Mouse (Mus musculus): Measurements from ENCODE around the gene Gm49387. TPM values are rescaled to one million over a fixed set of nuclear protein-coding genes. Genes with fewer than 3 reads are reported as not detected.
A peak's percentile ranks its signal among the peaks of the same experiment; 100 is the strongest.

Gene Gm49387
- polyA plus RNA-seq, 1 experiment from 2014 or later, result 2.8 TPM

DNA sequence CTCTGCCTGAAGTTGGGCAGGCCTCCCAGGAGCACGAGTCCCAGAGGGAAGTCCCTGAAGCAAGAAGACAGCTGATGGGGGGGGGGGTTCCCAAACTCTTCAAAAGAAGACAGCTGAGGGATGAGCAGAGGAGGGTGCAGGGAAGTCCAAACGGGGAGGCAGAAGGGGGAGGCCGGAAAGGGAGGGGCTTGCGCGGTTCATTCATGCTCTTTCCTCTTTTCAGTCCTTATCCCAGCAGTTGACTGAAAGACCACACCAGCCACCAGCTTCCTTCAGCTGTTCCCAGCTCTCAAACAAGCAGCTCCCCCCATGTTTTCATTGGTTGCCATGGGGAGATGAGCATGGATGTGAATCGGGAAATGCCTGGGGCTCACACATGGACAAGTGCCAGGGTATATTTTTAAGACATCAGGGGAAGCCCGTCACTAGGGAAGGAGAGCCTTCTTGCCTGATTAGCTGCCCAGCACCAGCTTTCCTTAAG lies 71.5 kb downstream of the Gm49387 start:
- Histone ChIP-seq H3K4me2 (replicated peaks; ENCODE audit: low read depth, low read length) (no peak overlapping the region), H3K27ac (ENCODE audit: low read length) (no peak overlapping the region), H3K27me3 (ENCODE audit: control insufficient read depth, insufficient read depth, low read length) (no peaks in the 10 kb centered on the region), H3K9me3 (ENCODE audit: control insufficient read depth, low read depth, low read length) (no peaks in the 10 kb centered on the region), H3K36me3 (ENCODE audit: control insufficient read depth, insufficient read depth, low read length) (no peaks in the 10 kb centered on the region), H3K4me3 (ENCODE audit: low read depth, low read length) (no peak overlapping the region), H3K9ac (replicated peaks; ENCODE audit: low read depth, low read length) (no peak overlapping the region), H3K4me1 (ENCODE audit: control insufficient read depth, insufficient read depth, low read length) (peaks cover 22% of the 10 kb centered on the region)
- 56% methylated on average over 7 of the region's 7 CpGs for WGBS
- ATAC-seq (ENCODE audit: insufficient number of reproducible peaks, insufficient read depth, low FRiP score, low read depth), result no peak

DNA sequence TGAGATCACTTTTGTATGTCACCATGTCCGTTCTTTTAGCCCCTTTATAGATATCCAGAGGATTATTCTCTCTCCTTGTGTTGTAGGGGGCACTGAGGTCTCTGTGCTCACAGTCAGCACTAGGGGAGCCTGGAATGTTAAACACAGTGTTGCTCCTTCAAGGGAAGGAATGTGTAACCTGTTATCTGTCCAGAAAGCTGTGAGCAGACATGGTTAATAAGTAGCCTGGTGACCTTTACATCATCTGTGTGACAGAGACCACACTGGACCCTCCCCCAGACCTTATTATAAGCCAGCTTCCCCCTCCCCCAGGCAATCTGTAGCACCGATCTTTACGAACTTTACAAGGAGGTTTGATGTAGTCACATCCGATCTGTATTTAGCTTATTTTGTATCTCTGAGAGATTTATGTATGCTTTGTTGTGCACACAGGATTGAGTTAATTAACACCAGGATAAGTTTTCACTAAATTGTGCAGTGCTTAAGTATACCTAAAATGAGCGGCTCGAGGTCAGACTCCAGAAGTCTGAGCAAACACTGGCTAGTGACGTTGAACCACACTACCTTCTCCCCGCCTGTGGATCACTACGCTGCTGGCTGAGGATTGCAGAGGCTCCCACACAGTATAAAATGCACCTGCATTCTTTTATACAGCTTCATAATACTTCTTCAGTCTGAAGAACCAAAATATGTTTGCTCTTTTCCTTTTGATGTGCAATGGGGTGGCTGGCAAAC lies 75.0 kb downstream of the Gm49387 start:
- ATAC-seq (ENCODE audit: insufficient number of reproducible peaks, insufficient read depth, low FRiP score, low read depth), result no peak; the same call in 1 of the 2 replicates
- Histone ChIP-seq H3K4me2 (replicated peaks; ENCODE audit: low read depth, low read length) (no peak overlapping the region), H3K4me3 (ENCODE audit: low read depth, low read length) (no peak overlapping the region), H3K4me1 (ENCODE audit: control insufficient read depth, insufficient read depth, low read length) (peaks cover 23% of the 10 kb centered on the region), H3K36me3 (ENCODE audit: control insufficient read depth, insufficient read depth, low read length) (no peaks in the 10 kb centered on the region), H3K27ac (ENCODE audit: low read length) (peak overlapping the region; percentile 64; the same call in 1 of the 2 replicates), H3K9me3 (ENCODE audit: control insufficient read depth, low read depth, low read length) (no peaks in the 10 kb centered on the region), H3K27me3 (ENCODE audit: control insufficient read depth, insufficient read depth, low read length) (no peaks in the 10 kb centered on the region), H3K9ac (replicated peaks; ENCODE audit: low read depth, low read length) (no peak overlapping the region)
- WGBS, result 44% methylated on average over 9 of the region's 9 CpGs

DNA sequence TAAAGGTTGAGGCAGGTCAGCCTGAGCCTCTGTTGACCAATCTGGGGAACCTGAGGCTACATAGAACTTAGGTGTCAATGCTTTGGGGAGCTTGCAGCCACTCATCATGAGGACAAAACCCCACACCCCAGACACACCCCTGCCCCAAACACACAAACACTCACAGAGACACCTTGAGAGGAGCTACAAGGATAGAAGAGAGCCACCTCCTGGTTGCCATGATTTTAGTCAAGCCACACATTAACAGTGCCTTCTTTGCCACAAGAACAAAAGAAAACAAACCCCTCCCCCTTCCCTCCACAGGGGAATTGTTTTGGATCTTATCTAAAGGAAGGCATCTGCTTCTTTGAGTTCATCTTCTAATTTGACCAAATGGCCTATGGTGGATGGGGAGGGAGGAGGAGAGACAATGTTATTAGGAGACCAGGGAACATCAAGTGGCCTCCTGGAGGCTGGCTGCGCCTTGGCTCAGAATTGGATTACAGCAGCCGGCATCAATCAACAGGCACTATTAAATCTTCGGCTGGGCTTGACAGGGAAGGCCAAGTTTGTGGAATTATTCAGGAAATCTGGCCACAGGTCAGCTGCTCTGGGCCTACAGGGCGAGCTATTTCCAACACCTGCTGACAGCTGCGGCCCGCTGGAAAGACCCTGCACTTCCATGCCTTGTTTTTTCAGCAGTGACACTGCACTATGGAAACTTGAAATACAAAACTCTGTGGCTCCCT lies 76.1 kb downstream of the Gm49387 start:
- H3K36me3 ChIP-seq (ENCODE audit: control insufficient read depth, insufficient read depth, low read length), result no peaks in the 10 kb centered on the region
- no peaks in the 10 kb centered on the region for H3K9me3 ChIP-seq (ENCODE audit: control insufficient read depth, low read depth, low read length)
- H3K27me3 ChIP-seq (ENCODE audit: control insufficient read depth, insufficient read depth, low read length), result no peaks in the 10 kb centered on the region
- no peak overlapping the region for H3K4me3 ChIP-seq (ENCODE audit: low read depth, low read length)
- WGBS, result 7% methylated on average over 6 of the region's 6 CpGs
- H3K4me2 ChIP-seq (replicated peaks; ENCODE audit: low read depth, low read length), result no peak overlapping the region
- peak overlapping the region; percentile 64; the same call in 1 of the 2 replicates for H3K27ac ChIP-seq (ENCODE audit: low read length)
- no peak overlapping the region for H3K9ac ChIP-seq (replicated peaks; ENCODE audit: low read depth, low read length)
- H3K4me1 ChIP-seq (ENCODE audit: control insufficient read depth, insufficient read depth, low read length), result peaks cover 29% of the 10 kb centered on the region
- peak; percentile 64; the same call in 1 of the 2 replicates for ATAC-seq (ENCODE audit: insufficient number of reproducible peaks, insufficient read depth, low FRiP score, low read depth)

DNA sequence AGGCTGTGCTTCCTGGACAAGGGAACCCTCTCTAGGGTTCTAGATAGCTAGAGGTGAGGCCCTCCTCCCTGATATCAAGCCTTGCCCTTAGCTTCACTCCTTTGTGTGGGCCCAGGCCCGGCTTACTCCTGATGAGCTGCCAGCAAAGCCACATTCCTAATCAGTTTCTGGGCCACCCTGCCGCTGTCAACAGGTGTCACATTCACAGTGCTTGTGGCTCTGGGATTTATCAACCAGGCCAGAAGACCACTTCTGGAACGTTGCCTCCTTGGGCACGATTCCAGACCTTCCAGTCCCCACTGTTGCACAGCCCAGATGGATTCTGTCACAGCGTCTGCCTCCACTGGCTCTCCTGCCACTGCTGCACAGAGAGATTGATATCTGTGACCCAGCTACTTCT lies 79.8 kb downstream of the Gm49387 start:
- peaks cover 24% of the 10 kb centered on the region for H3K4me1 ChIP-seq (ENCODE audit: control insufficient read depth, insufficient read depth, low read length)
- H3K36me3 ChIP-seq (ENCODE audit: control insufficient read depth, insufficient read depth, low read length), result no peaks in the 10 kb centered on the region
- 12% methylated on average over 5 of the region's 5 CpGs for whole genome bisulfite sequencing
- no peak overlapping the region for H3K4me2 ChIP-seq (replicated peaks; ENCODE audit: low read depth, low read length)
- H3K27ac ChIP-seq (ENCODE audit: low read length), result peak overlapping the region; percentile 59; the same call in 1 of the 2 replicates
- no peak overlapping the region for H3K4me3 ChIP-seq (ENCODE audit: low read depth, low read length)
- H3K27me3 ChIP-seq (ENCODE audit: control insufficient read depth, insufficient read depth, low read length), result no peaks in the 10 kb centered on the region
- no peaks in the 10 kb centered on the region for H3K9me3 ChIP-seq (ENCODE audit: control insufficient read depth, low read depth, low read length)
- ATAC-seq (ENCODE audit: insufficient number of reproducible peaks, insufficient read depth, low FRiP score, low read depth), result no peak
- no peak overlapping the region for H3K9ac ChIP-seq (replicated peaks; ENCODE audit: low read depth, low read length)

DNA sequence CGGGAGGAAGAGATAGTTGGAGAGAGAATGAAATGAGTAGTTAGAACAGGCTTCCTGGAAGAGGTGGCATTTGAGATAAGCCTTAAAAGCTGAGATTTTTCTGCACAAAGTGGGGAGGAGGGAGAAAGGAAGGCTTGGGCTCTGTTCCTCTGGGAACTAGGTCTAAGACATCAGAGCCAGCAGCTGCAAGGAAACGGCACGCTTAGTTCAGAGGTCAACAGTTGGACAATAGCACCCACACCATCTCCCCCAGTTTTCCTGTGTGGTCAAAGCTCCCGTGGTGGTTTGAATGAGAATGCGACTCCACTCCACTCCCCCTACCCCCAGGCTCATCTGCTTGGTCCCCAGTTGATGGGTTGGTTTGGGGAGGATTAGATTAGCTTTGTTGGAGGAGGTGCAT lies 81.5 kb downstream of the Gm49387 start:
- no peak for ATAC-seq (ENCODE audit: insufficient number of reproducible peaks, insufficient read depth, low FRiP score, low read depth)
- H3K27me3 ChIP-seq (ENCODE audit: control insufficient read depth, insufficient read depth, low read length), result no peaks in the 10 kb centered on the region
- no peak overlapping the region for H3K4me3 ChIP-seq (ENCODE audit: low read depth, low read length)
- no peak overlapping the region for H3K9ac ChIP-seq (replicated peaks; ENCODE audit: low read depth, low read length)
- no peak overlapping the region for H3K27ac ChIP-seq (ENCODE audit: low read length)
- peaks cover 11% of the 10 kb centered on the region; the same call in 1 of the 2 replicates for H3K4me1 ChIP-seq (ENCODE audit: control insufficient read depth, insufficient read depth, low read length)
- no peaks in the 10 kb centered on the region for H3K36me3 ChIP-seq (ENCODE audit: control insufficient read depth, insufficient read depth, low read length)
- no peaks in the 10 kb centered on the region for H3K9me3 ChIP-seq (ENCODE audit: control insufficient read depth, low read depth, low read length)
- WGBS, result 65% methylated on average over 5 of the region's 5 CpGs
- no peak overlapping the region for H3K4me2 ChIP-seq (replicated peaks; ENCODE audit: low read depth, low read length)

DNA sequence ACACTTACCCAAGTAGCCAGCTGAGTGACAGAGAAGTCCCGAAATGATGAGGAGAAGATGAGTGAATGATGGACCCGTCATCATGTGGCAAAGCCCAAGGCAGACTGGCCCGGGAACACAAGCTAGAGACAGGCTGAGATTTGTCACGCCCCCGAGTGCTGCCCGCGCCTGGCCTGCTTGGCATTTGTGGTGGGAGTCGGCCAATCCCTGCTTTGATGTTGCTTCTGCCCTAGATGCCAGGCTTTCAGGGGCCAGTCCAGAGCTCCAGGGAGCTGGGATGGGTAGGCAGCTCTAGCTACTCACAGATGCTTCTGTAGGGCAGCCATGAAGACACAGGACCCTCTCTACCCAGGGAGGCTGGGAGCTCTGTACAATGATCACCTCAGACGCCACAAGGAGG lies 82.9 kb downstream of the Gm49387 start:
- Histone ChIP-seq H3K4me3 (ENCODE audit: low read depth, low read length) (no peak overlapping the region), H3K9ac (replicated peaks; ENCODE audit: low read depth, low read length) (no peak overlapping the region), H3K36me3 (ENCODE audit: control insufficient read depth, insufficient read depth, low read length) (no peaks in the 10 kb centered on the region), H3K9me3 (ENCODE audit: control insufficient read depth, low read depth, low read length) (no peaks in the 10 kb centered on the region), H3K27ac (ENCODE audit: low read length) (no peak overlapping the region), H3K4me2 (replicated peaks; ENCODE audit: low read depth, low read length) (no peak overlapping the region), H3K27me3 (ENCODE audit: control insufficient read depth, insufficient read depth, low read length) (no peaks in the 10 kb centered on the region), H3K4me1 (ENCODE audit: control insufficient read depth, insufficient read depth, low read length) (peaks cover 11% of the 10 kb centered on the region; the same call in 1 of the 2 replicates)
- ATAC-seq (ENCODE audit: insufficient number of reproducible peaks, insufficient read depth, low FRiP score, low read depth), result no peak
- 72% methylated on average over 9 of the region's 9 CpGs for WGBS

DNA sequence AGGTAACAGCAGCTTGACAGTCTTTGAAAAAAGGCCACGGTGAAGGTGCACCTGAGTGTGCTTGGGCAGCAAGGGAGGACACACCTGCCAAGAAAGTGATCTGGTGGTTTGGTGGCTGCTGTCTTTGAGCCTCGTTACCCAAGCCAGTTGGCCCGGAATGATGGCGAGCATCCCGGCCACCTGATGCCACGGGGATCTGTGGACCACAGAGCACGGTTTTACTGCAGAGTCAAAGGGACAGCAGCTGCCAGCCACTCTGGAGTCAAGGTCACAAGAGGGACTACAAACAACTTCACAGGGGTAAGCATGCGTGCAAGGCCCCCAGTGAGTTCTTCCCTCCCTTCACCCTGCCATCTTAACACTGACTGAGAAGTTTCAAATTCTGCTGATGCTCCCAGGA lies 83.4 kb downstream of the Gm49387 start:
- no peaks in the 10 kb centered on the region for H3K9me3 ChIP-seq (ENCODE audit: control insufficient read depth, low read depth, low read length)
- no peak overlapping the region for H3K9ac ChIP-seq (replicated peaks; ENCODE audit: low read depth, low read length)
- no peak overlapping the region for H3K4me3 ChIP-seq (ENCODE audit: low read depth, low read length)
- peaks cover 11% of the 10 kb centered on the region; the same call in 1 of the 2 replicates for H3K4me1 ChIP-seq (ENCODE audit: control insufficient read depth, insufficient read depth, low read length)
- no peaks in the 10 kb centered on the region for H3K27me3 ChIP-seq (ENCODE audit: control insufficient read depth, insufficient read depth, low read length)
- no peak overlapping the region for H3K4me2 ChIP-seq (replicated peaks; ENCODE audit: low read depth, low read length)
- H3K36me3 ChIP-seq (ENCODE audit: control insufficient read depth, insufficient read depth, low read length), result no peaks in the 10 kb centered on the region
- 85% methylated on average over 8 of the region's 8 CpGs for WGBS
- no peak for ATAC-seq (ENCODE audit: insufficient number of reproducible peaks, insufficient read depth, low FRiP score, low read depth)
- no peak overlapping the region for H3K27ac ChIP-seq (ENCODE audit: low read length)

DNA sequence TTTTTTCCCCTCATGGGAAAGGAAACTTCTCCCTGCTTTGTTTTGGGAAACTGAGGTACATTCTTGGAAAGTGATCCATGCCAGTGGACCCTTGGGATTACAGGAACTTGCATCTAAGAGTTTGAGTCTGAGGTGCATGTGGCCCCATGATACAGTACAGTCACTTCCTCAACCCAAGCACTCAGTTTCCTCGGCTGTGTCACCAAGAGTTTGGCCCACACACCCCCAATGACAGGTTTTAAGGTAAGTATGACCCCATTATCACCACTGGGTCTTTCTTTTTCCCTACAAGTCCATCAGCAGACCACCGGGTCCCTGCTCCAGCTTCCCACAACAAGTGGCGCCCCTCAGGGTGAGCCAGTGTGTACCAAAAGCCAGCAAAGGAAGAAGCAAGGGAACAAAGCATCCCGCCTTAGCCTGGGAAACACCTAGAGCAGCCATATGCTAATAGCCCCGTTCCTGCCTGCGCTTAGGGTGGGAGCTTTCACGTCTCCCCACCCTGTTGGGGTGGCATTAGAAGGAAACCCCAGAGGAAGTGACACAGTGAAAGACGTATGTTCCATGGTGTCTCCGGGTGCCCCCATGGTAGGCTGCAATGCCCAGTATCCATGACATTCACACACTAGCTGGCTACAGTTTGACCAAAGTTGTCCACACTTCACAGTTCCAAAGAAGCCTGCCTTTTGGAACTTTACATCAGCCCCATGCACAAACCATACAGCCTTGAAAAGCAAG lies 84.0 kb downstream of the Gm49387 start:
- no peak overlapping the region for H3K4me3 ChIP-seq (ENCODE audit: low read depth, low read length)
- H3K27ac ChIP-seq (ENCODE audit: low read length), result no peak overlapping the region
- no peaks in the 10 kb centered on the region for H3K27me3 ChIP-seq (ENCODE audit: control insufficient read depth, insufficient read depth, low read length)
- no peak for ATAC-seq (ENCODE audit: insufficient number of reproducible peaks, insufficient read depth, low FRiP score, low read depth)
- H3K4me1 ChIP-seq (ENCODE audit: control insufficient read depth, insufficient read depth, low read length), result peaks cover 11% of the 10 kb centered on the region; the same call in 1 of the 2 replicates
- H3K9me3 ChIP-seq (ENCODE audit: control insufficient read depth, low read depth, low read length), result no peaks in the 10 kb centered on the region
- H3K9ac ChIP-seq (replicated peaks; ENCODE audit: low read depth, low read length), result no peak overlapping the region
- no peak overlapping the region for H3K4me2 ChIP-seq (replicated peaks; ENCODE audit: low read depth, low read length)
- no peaks in the 10 kb centered on the region for H3K36me3 ChIP-seq (ENCODE audit: control insufficient read depth, insufficient read depth, low read length)
- WGBS, result 82% methylated on average over 9 of the region's 9 CpGs
